Mouse (Mus musculus) cerebral cortex, adult 2 months (tissue): Measurements from ENCODE around the gene Cage1.

Experiments used
- WGBS: fragments of 180-500 bp; shearing (Covaris S2); methylation state at CpG from one replicate; pipeline ENCODE4 v1.1.7; 2018; 5-methylcytosine and 5-hydroxymethylcytosine counted together

Gene Cage1

GRCm38 (mm10) chr13:38010444-38010910 is 26.4 kb downstream of the Cage1 start:
- 75% methylated on average over 5 of the region's 5 CpGs for WGBS

GRCm38 (mm10) chr13:38009721-38010408 is 27.0 kb downstream of the Cage1 start:
- 84% methylated on average over 5 of the region's 5 CpGs for WGBS

- whole genome bisulfite sequencing: 96% methylated on average over 2 of the region's 2 CpGs
Measured at GRCm38 (mm10) chr13:38007972-38008371, 28.9 kb downstream of the Cage1 start.

- 72% methylated on average over 1 of the region's 1 CpGs for WGBS
Measured at GRCm38 (mm10) chr13:38002461-38002860, 34.4 kb downstream of the Cage1 start.

- 95% methylated on average over 3 of the region's 3 CpGs for WGBS
Measured at GRCm38 (mm10) chr13:37999713-38000112, 37.2 kb downstream of the Cage1 start.

- 7% methylated on average over 7 of the region's 7 CpGs for WGBS
Measured at GRCm38 (mm10) chr13:37994405-37994749, 42.5 kb downstream of the Cage1 start.

GRCm38 (mm10) chr13:37993704-37994404 is 43.0 kb downstream of the Cage1 start, which contains the start of gene Ssr1:
TSS of gene Ssr1 (minus strand) at chr13:37994217.
- WGBS: under 1% methylated on average over 89 of the region's 89 CpGs

GRCm38 (mm10) chr13:37993376-37993703 is 43.5 kb downstream of the Cage1 start:
- WGBS: under 1% methylated on average over 17 of the region's 17 CpGs

GRCm38 (mm10) chr13:37992638-37993371 is 44.1 kb downstream of the Cage1 start:
- WGBS: 16% methylated on average over 10 of the region's 10 CpGs

- WGBS: 89% methylated on average over 8 of the region's 8 CpGs
Measured at GRCm38 (mm10) chr13:37989701-37990100, 47.2 kb downstream of the Cage1 start.

- WGBS: 74% methylated on average over 10 of the region's 10 CpGs
Measured at GRCm38 (mm10) chr13:37986166-37986565, 50.7 kb downstream of the Cage1 start.

- 90% methylated on average over 5 of the region's 5 CpGs for WGBS
Measured at GRCm38 (mm10) chr13:37981063-37981462, 55.8 kb downstream of the Cage1 start.

- WGBS: 89% methylated on average over 10 of the region's 10 CpGs
Measured at GRCm38 (mm10) chr13:37980346-37980745, 56.5 kb downstream of the Cage1 start.

GRCm38 (mm10) chr13:37979506-37979905 is 57.4 kb downstream of the Cage1 start:
- WGBS: 91% methylated on average over 12 of the region's 12 CpGs

- 85% methylated on average over 5 of the region's 5 CpGs for WGBS
Measured at GRCm38 (mm10) chr13:37974731-37975130, 62.1 kb downstream of the Cage1 start.

- 70% methylated on average over 6 of the region's 6 CpGs for WGBS
Measured at GRCm38 (mm10) chr13:37974036-37974435, 62.8 kb downstream of the Cage1 start.

GRCm38 (mm10) chr13:37970887-37971530 is 65.9 kb downstream of the Cage1 start:
- WGBS: 85% methylated on average over 11 of the region's 11 CpGs

GRCm38 (mm10) chr13:37969988-37970387 is 66.9 kb downstream of the Cage1 start:
- 45% methylated on average over 8 of the region's 8 CpGs for WGBS

GRCm38 (mm10) chr13:37969337-37969736 is 67.5 kb downstream of the Cage1 start:
- WGBS: 8% methylated on average over 14 of the region's 14 CpGs

GRCm38 (mm10) chr13:37967565-37967964 is 69.3 kb downstream of the Cage1 start:
- 69% methylated on average over 10 of the region's 10 CpGs for WGBS

- WGBS: 57% methylated on average over 12 of the region's 12 CpGs
Measured at GRCm38 (mm10) chr13:37967052-37967437, 69.8 kb downstream of the Cage1 start.
